ENCODE assay signal across 9 mouse cellular contexts in genomic region chr3:52601011-52601745, GRCm38 (mm10).
A peak's percentile ranks its signal among the peaks of the same experiment; 100 is the strongest.
DNase-seq lines count a peak whose midpoint lies in the region; ATAC-seq lines count a peak whose summit lies in the region.
"Had no signal": no experiment of that assay in that cellular context is flagged by ENCODE, and none has a peak within 500 bp of the region (broad histone marks: within the 10 kb centered on the region; RNA-seq: fewer than 3 reads in every experiment).

No protein-coding gene starts in this region.

- 0 out of 2 replicates have a peak, but pooled peaks cover 10% of the 10 kb centered on the region for H3K4me1 ChIP-seq in midbrain, embryonic 15.5 days

- H3K27ac ChIP-seq in midbrain, embryonic 15.5 days = no peak overlapping the region
- H3K27ac ChIP-seq: kidney, postnatal 0 days; neural tube, embryonic 13.5 days had no signal

- peak; percentile 84 for DNase-seq in 3134 (ENCODE audit: extremely low read depth, insufficient read length, low spot score)
- peak; percentile 82 for DNase-seq in adrenal gland, adult 2 months
- peak; percentile 89 for DNase-seq in fat pad, adult 2 months (ENCODE audit: extremely low read depth, low read depth, low spot score)
- DNase-seq in kidney, postnatal 14 days = peak; percentile 24
- peak; percentile 92 for DNase-seq in lung, postnatal 14 days

- H3K36me3 ChIP-seq in midbrain, embryonic 15.5 days (replicated peaks) = no peaks in the 10 kb centered on the region
- H3K36me3 ChIP-seq: neural tube, embryonic 13.5 days had no signal

- no peaks in the 10 kb centered on the region for H3K27me3 ChIP-seq in midbrain, embryonic 15.5 days (replicated peaks)
- H3K27me3 ChIP-seq: neural tube, embryonic 13.5 days had no signal

- H3K9ac ChIP-seq in midbrain, embryonic 15.5 days = no peak overlapping the region
- H3K9ac ChIP-seq: neural tube, embryonic 13.5 days had no signal

- 91% methylated on average over 21 of the region's 21 CpGs for WGBS in midbrain, embryonic 15.5 days

- no peak overlapping the region for H3K4me2 ChIP-seq in midbrain, embryonic 15.5 days
- H3K4me2 ChIP-seq: neural tube, embryonic 13.5 days had no signal

- no peaks in the 10 kb centered on the region for H3K9me3 ChIP-seq in midbrain, embryonic 15.5 days
- H3K9me3 ChIP-seq: neural tube, embryonic 13.5 days had no signal

- H3K4me3 ChIP-seq in midbrain, embryonic 15.5 days = no peak overlapping the region
- H3K4me3 ChIP-seq: neural tube, embryonic 13.5 days had no signal

- ATAC-seq in monocyte, adult 5-6 weeks (replicated peaks; ENCODE audit: insufficient number of reproducible peaks, low FRiP score, low TSS enrichment, poor library complexity, severe bottlenecking) = no peak
- ATAC-seq in midbrain, embryonic 15.5 days (replicated peaks) = no peak

Comparison
In these comparisons a context has a peak if more than half of its experiments do, and no peak if none do; other contexts are left out.
1. DNase-seq: peak in every context shown above with its lines; median percentile 92 in lung, postnatal 14 days; 89 in fat pad, adult 2 months; 84 in 3134; 82 in adrenal gland, adult 2 months; 24 in kidney, postnatal 14 days.